Mouse (Mus musculus): ENCODE measurements at regions not wholly inside any gene's neighbourhood (a gene's known extent, or its start where the extent isn't known, plus 50 kb on each side); places are given as distances from the start of the nearest gene placed in this dataset.

GRCm38 (mm10) chrX:161051639-161052038 lies 57.1 kb upstream of the Cdkl5 start:
- TF ChIP-seq CTCF (IDR thresholded peaks at IDR 0.05): peak; percentile 36
- no peak for DNase-seq (ENCODE audit: extremely low spot score in 1 of 2, low spot score in 2 of 2)
- intact Hi-C loops (cut with DNase I): loop anchor here (5.0 kb wide), 2 partner anchors 321 to 776 kb away; no protein-coding TSS in a partner anchor
- H3K4me3 ChIP-seq: no peak overlapping the region
- no peak overlapping the region for H3K27ac ChIP-seq
